Mouse (Mus musculus) cerebellum, postnatal 14 days (tissue): ENCODE measurements around the gene Thtpa.

Source experiments
- DNase-seq, 2 experiments: peaks; one replicate each; pipeline ENCODE4 v3.0.0; 2021; ENCODE audit warnings: mixed read lengths in 2 of 2

Gene Thtpa

DNA sequence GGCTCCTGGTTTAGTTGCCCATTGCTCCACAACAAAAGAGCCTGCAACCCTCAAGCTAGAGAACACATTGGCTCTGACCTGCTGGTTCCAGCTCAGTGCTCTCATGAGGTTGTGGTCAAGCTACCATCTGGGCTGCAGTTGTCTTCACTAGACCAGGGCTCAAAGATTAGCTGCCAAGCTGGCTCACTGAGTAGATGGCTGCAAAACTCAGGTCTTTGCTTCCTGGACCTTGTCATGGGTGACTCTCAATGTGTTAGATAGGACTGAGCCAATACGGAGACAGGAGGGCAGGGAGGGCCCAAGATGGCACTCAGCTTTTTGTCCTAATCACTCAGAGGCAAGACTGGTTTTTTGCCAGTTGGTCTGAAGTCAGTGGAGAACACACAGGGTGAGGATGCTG, 51.7 kb downstream of the Thtpa start:
- DNase-seq = no peak

DNA sequence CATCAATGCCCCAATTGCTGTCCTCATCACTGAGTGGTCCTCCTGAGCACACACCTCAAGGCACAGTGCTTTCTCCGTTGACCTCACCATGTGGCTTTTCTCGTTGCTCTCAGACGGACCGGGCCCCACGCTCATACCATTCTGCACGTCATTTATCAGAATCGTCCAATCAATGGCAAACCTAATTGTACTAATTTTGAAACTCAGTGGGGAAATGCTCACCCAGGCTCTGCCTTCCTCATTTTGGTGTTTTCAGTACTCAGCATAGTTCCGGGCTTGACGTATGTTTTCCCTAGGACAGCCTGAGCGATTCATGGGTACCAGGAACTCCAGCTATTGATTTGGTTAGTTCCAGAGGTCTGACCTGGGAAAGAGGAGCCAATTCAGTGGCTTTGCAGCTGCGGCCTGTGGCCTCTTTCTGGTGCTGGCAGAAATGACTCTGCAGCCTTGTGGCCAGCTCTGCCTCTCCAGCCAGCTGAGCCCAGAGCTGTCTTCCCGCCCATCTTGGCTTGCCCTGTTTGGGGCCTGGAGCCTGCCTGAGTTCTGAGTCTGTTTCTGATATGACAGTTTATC, 52.3 kb downstream of the Thtpa start:
- peak; percentile 40 to 57 for DNase-seq

DNA sequence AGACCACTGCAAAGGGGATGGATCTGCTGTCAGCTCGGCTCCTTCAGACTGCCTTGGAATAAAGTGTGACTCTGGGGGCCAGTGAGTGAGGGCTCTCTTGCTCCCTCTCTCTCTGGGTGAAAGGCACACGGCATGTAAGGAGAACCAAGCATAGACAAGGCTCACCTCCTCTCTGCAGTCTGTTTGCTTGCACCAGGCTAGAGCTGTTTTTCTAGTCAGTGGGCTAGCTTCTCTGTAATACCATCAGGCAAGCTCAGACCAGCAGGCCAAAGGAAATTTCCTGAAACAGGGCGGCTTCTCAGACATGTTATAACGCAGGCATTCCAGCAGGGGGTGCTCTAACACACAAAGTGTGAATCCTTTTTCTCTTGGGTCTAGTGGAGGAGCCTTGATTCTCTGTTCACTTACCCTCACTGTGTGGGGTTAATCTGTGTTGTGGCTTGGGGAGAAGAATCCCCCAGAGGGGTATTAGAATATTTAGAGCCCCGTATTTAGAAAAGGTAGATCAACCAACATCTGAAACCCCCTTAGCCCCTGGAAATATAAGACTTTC, 53.9 kb downstream of the Thtpa start:
- peak; percentile 92 for DNase-seq
